Mouse (Mus musculus): ENCODE data around the gene Scrg1. TPM values are rescaled to one million over a fixed set of nuclear protein-coding genes. Genes with fewer than 3 reads are reported as not detected.
"Not testable (repeated sequence)": the region's sequence is repeated elsewhere in the genome, so short reads cannot be mapped to it uniquely, and the experiment has no call there.

The Scrg1 gene
- total and polyA plus RNA-seq, 2 experiments from 2014 or later = 15.8 to 49.8 TPM

DNA sequence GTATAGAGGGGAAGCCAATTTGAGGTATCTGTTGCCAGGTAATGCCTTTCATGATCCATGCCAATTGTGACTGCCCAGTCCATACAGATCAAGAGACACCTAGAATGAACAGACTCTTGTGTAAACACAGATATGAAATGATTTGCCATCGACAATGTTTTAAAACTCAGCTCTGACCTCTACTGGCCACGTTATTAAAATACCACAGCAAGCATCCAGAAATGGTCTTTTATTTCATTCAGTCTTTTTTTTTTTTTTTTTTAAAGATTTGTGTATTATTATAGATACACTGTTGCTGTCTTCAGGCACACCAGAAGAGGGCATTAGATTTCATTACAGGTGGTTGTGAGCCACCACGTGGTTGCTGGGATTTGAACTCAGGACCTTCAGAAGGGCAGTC is 29.6 kb upstream of the Scrg1 start:
- no peak overlapping the region for H3K27ac ChIP-seq
- H3K9ac ChIP-seq (replicated peaks; ENCODE audit: low read length) = no peak overlapping the region
- no peaks in the 10 kb centered on the region for H3K9me3 ChIP-seq (ENCODE audit: low read length)
- no peaks in the 10 kb centered on the region for H3K36me3 ChIP-seq (ENCODE audit: insufficient read depth, low read length)
- DNase-seq (ENCODE audit: low spot score) = peak; percentile 73
- H3K27me3 ChIP-seq (ENCODE audit: insufficient read depth, low read length) = peaks cover 6% of the 10 kb centered on the region; the same call in 1 of the 2 replicates
- no peak overlapping the region for H3K4me3 ChIP-seq (ENCODE audit: low read length)
- no peak overlapping the region for H3K4me2 ChIP-seq (ENCODE audit: low read depth, low read length)
- 12% methylated on average over 3 of the region's 3 CpGs for WGBS
- H3K4me1 ChIP-seq (ENCODE audit: insufficient read depth, low read length) = no peaks in the 10 kb centered on the region
- no peak for ATAC-seq
- peak; percentile 64 for TF ChIP-seq CTCF (IDR thresholded peaks at IDR 0.05; ENCODE audit: low read depth)

DNA sequence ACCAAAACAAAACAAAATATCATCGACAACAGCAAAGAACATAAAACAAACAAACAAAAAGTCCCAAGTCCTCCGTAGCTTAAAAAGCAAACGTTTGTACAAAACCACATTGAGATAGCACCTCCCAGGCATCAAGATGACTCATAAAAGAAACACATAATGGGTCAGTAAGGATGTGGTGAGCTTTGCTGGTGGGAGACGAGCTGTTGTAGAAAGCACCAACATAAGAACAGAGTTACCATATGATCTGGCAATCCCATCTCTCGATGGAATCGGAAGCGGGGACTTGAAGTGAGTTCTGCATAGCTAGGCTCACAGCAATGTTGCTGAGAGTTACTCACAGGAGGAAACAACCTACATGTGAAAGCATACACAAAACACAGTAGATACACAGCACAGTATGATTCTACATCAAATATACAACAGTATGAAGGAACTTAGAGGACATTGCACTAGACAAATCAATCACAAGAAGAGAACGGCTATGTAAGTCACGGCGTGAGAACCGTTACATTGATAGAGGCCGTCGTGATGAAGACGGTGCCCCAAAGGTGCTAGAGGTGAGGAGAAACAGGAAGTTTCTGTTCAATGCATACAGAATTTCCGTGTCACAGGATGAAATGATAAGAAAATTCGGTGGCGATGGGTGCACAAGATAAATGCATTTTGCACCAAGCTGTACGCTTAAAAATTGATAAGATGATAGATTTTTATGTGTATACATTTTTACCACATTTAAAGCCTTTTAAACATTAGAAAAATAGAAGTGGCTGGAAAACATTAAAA is 27.9 kb upstream of the Scrg1 start:
- ATAC-seq (no peak), DNase-seq (ENCODE audit: low spot score) (no peak)
- Histone ChIP-seq H3K9ac (replicated peaks; ENCODE audit: low read length) (no peak overlapping the region), H3K27ac (no peak overlapping the region), H3K36me3 (ENCODE audit: insufficient read depth, low read length) (no peaks in the 10 kb centered on the region), H3K4me1 (ENCODE audit: insufficient read depth, low read length) (no peaks in the 10 kb centered on the region), H3K27me3 (ENCODE audit: insufficient read depth, low read length) (peaks cover 6% of the 10 kb centered on the region; the same call in 1 of the 2 replicates), H3K4me3 (ENCODE audit: low read length) (no peak overlapping the region), H3K9me3 (ENCODE audit: low read length) (no peaks in the 10 kb centered on the region), H3K4me2 (ENCODE audit: low read depth, low read length) (no peak overlapping the region)
- no peak for TF ChIP-seq CTCF (IDR thresholded peaks at IDR 0.05; ENCODE audit: low read depth)
- WGBS = 75% methylated on average over 18 of the region's 18 CpGs

DNA sequence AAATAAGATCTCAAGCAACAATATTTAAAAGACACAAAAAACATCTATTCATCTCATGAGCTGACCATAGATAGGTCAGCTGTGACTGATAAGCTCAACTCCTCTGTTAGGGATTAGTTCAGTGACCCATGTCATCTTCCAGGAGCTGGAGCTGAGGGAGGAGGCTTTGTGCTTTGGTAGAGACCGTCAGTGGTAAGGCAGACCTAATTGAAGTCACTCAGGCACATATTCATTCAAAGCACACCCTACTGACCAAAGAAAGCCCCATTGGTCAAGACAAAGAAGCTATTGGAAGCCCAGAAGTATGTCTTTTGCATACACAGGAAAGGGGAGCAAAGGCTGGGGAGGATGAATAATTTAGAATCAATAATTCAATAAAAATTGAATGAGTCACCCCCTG is 27.2 kb upstream of the Scrg1 start:
- H3K9ac ChIP-seq (replicated peaks; ENCODE audit: low read length) = no peak overlapping the region
- TF ChIP-seq CTCF (IDR thresholded peaks at IDR 0.05; ENCODE audit: low read depth) = no peak
- H3K36me3 ChIP-seq (ENCODE audit: insufficient read depth, low read length) = no peaks in the 10 kb centered on the region
- 11% methylated on average over 1 of the region's 1 CpGs for WGBS
- H3K27ac ChIP-seq = no peak overlapping the region
- H3K9me3 ChIP-seq (ENCODE audit: low read length) = no peaks in the 10 kb centered on the region
- ATAC-seq = peak; percentile 9; the same call in 1 of the 2 replicates
- no peaks in the 10 kb centered on the region for H3K4me1 ChIP-seq (ENCODE audit: insufficient read depth, low read length)
- no peak for DNase-seq (ENCODE audit: low spot score)
- H3K27me3 ChIP-seq (ENCODE audit: insufficient read depth, low read length) = peaks cover 6% of the 10 kb centered on the region; the same call in 1 of the 2 replicates
- H3K4me3 ChIP-seq (ENCODE audit: low read length) = no peak overlapping the region
- H3K4me2 ChIP-seq (ENCODE audit: low read depth, low read length) = peak overlapping the region; percentile 28

DNA sequence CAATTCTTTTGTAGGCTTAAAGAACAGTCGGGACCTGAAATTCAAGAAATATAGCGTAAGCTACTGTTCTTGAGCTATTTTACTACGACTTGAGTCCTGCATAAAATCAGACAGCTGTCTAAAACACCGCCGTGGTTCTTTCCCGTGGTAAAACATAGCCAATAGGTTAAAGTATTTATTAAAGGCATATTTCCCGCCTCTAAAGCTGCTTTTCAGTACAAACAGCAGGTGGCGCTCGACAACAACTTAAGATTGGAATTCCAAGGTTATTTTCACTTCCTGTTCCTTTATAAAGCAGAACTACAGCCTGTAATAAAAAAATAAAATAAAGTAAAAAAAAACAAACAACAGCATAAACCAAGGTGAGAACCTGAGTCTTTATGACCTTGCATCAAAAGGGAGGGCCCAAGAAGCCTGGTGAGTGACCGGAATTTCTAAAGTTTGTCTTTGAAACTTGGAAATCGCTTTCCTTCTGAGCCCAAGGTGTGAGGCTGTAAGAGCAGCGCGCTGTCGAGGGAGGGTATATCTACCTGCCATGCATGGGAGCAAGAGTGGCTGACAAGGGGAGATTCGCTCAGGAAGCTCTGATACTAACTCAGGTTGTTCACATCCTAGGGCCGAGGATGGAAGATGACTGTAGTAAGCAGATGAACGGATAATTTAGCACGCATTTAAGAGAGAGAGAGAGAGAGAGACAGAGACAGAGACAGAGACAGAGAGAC is 26.4 kb upstream of the Scrg1 start:
- 32% methylated on average over 18 of the region's 18 CpGs for WGBS
- peak overlapping the region; percentile 28 for H3K4me2 ChIP-seq (ENCODE audit: low read depth, low read length)
- peaks cover 6% of the 10 kb centered on the region; the same call in 1 of the 2 replicates for H3K27me3 ChIP-seq (ENCODE audit: insufficient read depth, low read length)
- DNase-seq (ENCODE audit: low spot score) = peak; percentile 88
- no peaks in the 10 kb centered on the region for H3K36me3 ChIP-seq (ENCODE audit: insufficient read depth, low read length)
- no peaks in the 10 kb centered on the region for H3K4me1 ChIP-seq (ENCODE audit: insufficient read depth, low read length)
- ATAC-seq = 0 out of 2 replicates have a peak, but pooled peaks have one; percentile 52
- H3K27ac ChIP-seq = no peak overlapping the region
- no peak overlapping the region for H3K9ac ChIP-seq (replicated peaks; ENCODE audit: low read length)
- H3K4me3 ChIP-seq (ENCODE audit: low read length) = no peak overlapping the region
- TF ChIP-seq CTCF (IDR thresholded peaks at IDR 0.05; ENCODE audit: low read depth) = peak; percentile 77
- no peaks in the 10 kb centered on the region for H3K9me3 ChIP-seq (ENCODE audit: low read length)

DNA sequence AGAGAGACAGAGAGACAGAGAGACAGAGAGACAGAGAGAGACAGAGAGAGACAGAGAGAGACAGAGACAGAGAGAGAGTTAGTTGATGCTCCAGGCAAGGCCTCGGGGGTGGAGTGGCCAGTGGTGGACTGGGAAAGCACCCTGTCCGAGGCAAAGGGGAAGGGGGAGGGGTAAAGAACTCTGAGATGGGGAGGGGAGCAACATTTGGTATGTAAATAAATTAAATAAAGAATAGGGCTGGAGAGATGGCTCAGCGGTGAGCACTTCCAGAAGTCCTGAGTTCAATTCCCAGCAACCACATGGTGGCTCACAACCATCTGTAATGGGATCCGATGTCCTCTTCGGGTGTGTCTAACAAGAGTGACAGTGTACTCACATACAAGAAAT is 25.8 kb upstream of the Scrg1 start:
- not testable (repeated sequence) for H3K4me1 ChIP-seq (ENCODE audit: insufficient read depth, low read length); H3K4me3 ChIP-seq (ENCODE audit: low read length); ATAC-seq; H3K9me3 ChIP-seq (ENCODE audit: low read length); H3K27ac ChIP-seq; H3K27me3 ChIP-seq (ENCODE audit: insufficient read depth, low read length); DNase-seq (ENCODE audit: low spot score); H3K36me3 ChIP-seq (ENCODE audit: insufficient read depth, low read length); H3K4me2 ChIP-seq (ENCODE audit: low read depth, low read length); H3K9ac ChIP-seq (replicated peaks; ENCODE audit: low read length)
- 58% methylated on average over 5 of the region's 5 CpGs for WGBS

DNA sequence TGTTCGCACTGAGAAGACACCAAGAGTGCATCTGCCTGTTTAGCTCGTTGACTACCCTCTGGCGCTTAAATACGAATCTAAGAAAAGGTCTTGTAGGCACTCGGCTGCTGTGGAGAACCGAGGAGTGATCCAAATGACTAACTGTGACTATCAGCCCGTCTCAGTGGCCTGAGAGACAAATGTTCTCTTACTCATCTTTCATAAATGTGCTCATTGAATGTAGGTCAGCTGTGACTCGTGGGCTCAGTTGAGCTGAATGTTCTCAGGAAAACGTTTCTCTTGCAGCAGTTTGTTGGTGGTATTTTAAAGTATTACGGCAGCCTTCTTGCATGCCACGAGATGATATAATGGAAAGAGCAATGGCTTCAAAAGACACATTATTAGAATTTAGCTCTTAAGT is 24.8 kb upstream of the Scrg1 start:
- DNase-seq (ENCODE audit: low spot score) = no peak
- Histone ChIP-seq H3K9me3 (ENCODE audit: low read length) (no peaks in the 10 kb centered on the region), H3K27me3 (ENCODE audit: insufficient read depth, low read length) (peaks cover 6% of the 10 kb centered on the region; the same call in 1 of the 2 replicates), H3K27ac (no peak overlapping the region), H3K4me3 (ENCODE audit: low read length) (no peak overlapping the region), H3K4me2 (ENCODE audit: low read depth, low read length) (no peak overlapping the region), H3K4me1 (ENCODE audit: insufficient read depth, low read length) (no peaks in the 10 kb centered on the region), H3K9ac (replicated peaks; ENCODE audit: low read length) (no peak overlapping the region), H3K36me3 (ENCODE audit: insufficient read depth, low read length) (no peaks in the 10 kb centered on the region)
- TF ChIP-seq CTCF (IDR thresholded peaks at IDR 0.05; ENCODE audit: low read depth) = no peak
- WGBS = 84% methylated on average over 11 of the region's 11 CpGs
- no peak for ATAC-seq

Data from hindbrain, postnatal 0 days (tissue).